Mouse (Mus musculus) embryonic facial prominence, embryonic 12.5 days (tissue): Measurements from ENCODE around the gene Map1lc3a. TPM values are rescaled to one million over a fixed set of nuclear protein-coding genes. Genes with fewer than 3 reads are reported as not detected.

Source experiments
- ATAC-seq: fragments of 200-750 bp; cut with Nextera tagmentation; 2 replicates; pipeline ENCODE4 v1.8.0; 2017; ENCODE audit not compliant: insufficient number of reproducible peaks, insufficient read depth, low FRiP score, low TSS enrichment
- H3K27ac ChIP-seq: fragments of 300-500 bp; sonication (generic); 2 replicates; pipeline ENCODE4 v1.5.1; 2016; ENCODE audit warnings: mild to moderate bottlenecking
- H3K27me3 ChIP-seq: fragments of 300-500 bp; sonication (generic); 2 replicates; pipeline ENCODE4 v1.6.1; 2016; ENCODE audit warnings: mild to moderate bottlenecking, moderate library complexity
- H3K36me3 ChIP-seq: fragments of 300-500 bp; sonication (generic); 2 replicates; pipeline ENCODE4 v1.6.1; 2016; ENCODE audit warnings: mild to moderate bottlenecking
- H3K4me1 ChIP-seq: fragments of 300-500 bp; sonication (generic); 2 replicates; pipeline ENCODE4 v1.6.1; 2016
- H3K4me2 ChIP-seq: fragments of 300-500 bp; sonication (generic); replicated peaks from 2 replicates; pipeline ENCODE4 v1.6.1; 2016; ENCODE audit warnings: mild to moderate bottlenecking, moderate library complexity
- H3K4me3 ChIP-seq: fragments of 300-500 bp; sonication (generic); 2 replicates; pipeline ENCODE4 v1.5.1; 2016; ENCODE audit warnings: mild to moderate bottlenecking
- H3K9ac ChIP-seq: fragments of 300-500 bp; sonication (generic); 2 replicates; pipeline ENCODE4 v1.6.1; 2016; ENCODE audit warnings: mild to moderate bottlenecking, moderate library complexity
- H3K9me3 ChIP-seq: fragments of 300-500 bp; sonication (generic); 2 replicates; pipeline ENCODE4 v1.6.1; 2016; ENCODE audit warnings: mild to moderate bottlenecking, moderate library complexity
- WGBS: fragments of 180-500 bp; shearing (Covaris S2); methylation state at CpG from one replicate; pipeline ENCODE4 v1.1.7; 2016; 5-methylcytosine and 5-hydroxymethylcytosine counted together
- polyA plus RNA-seq: library from polyadenylated mRNA; unstranded; fragments of >200 nt; fragmentation: Nextera tagmentation; extraction: Ambion mirVana; gene quantifications from 2 replicates; pipeline ENCODE4 v1.2.1, GENCODE M21; 2016

The Map1lc3a gene
- polyA plus RNA-seq, 1 experiment from 2014 or later = 232 TPM

- Histone ChIP-seq H3K4me1 (no peaks in the 10 kb centered on the region), H3K36me3 (peaks cover 38% of the 10 kb centered on the region), H3K27ac (no peak overlapping the region), H3K27me3 (no peaks in the 10 kb centered on the region), H3K4me3 (no peak overlapping the region), H3K9me3 (no peaks in the 10 kb centered on the region), H3K4me2 (no peak overlapping the region), H3K9ac (no peak overlapping the region)
- no peak for ATAC-seq
- 89% methylated on average over 4 of the region's 4 CpGs for WGBS
Observed at GRCm38 (mm10) chr2:155287456-155288250, 11.6 kb downstream of the Map1lc3a start.

GRCm38 (mm10) chr2:155290066-155290465, 14.0 kb downstream of the Map1lc3a start:
- H3K36me3 ChIP-seq = peaks cover 33% of the 10 kb centered on the region
- no peaks in the 10 kb centered on the region for H3K4me1 ChIP-seq
- no peak overlapping the region for H3K4me2 ChIP-seq
- no peak overlapping the region for H3K4me3 ChIP-seq
- H3K9me3 ChIP-seq = no peaks in the 10 kb centered on the region
- WGBS = 90% methylated on average over 8 of the region's 8 CpGs
- H3K9ac ChIP-seq = no peak overlapping the region
- no peaks in the 10 kb centered on the region for H3K27me3 ChIP-seq
- no peak for ATAC-seq
- no peak overlapping the region for H3K27ac ChIP-seq

GRCm38 (mm10) chr2:155293382-155293781, 17.3 kb downstream of the Map1lc3a start:
- H3K9me3 ChIP-seq = no peaks in the 10 kb centered on the region
- 80% methylated on average over 2 of the region's 2 CpGs for WGBS
- peaks cover 64% of the 10 kb centered on the region for H3K36me3 ChIP-seq

GRCm38 (mm10) chr2:155293946-155294345, 17.8 kb downstream of the Map1lc3a start:
- no peak for ATAC-seq
- H3K9ac ChIP-seq = no peak overlapping the region
- H3K4me1 ChIP-seq = no peaks in the 10 kb centered on the region
- H3K9me3 ChIP-seq = no peaks in the 10 kb centered on the region
- peaks cover 69% of the 10 kb centered on the region for H3K36me3 ChIP-seq
- no peak overlapping the region for H3K4me3 ChIP-seq
- H3K27me3 ChIP-seq = no peaks in the 10 kb centered on the region
- H3K27ac ChIP-seq = no peak overlapping the region
- WGBS = 93% methylated on average over 4 of the region's 4 CpGs
- no peak overlapping the region for H3K4me2 ChIP-seq

More at GRCm38 (mm10) chr2:155293382-155293781, 17.3 kb downstream of the Map1lc3a start:
- Histone ChIP-seq H3K4me1 (no peaks in the 10 kb centered on the region), H3K27me3 (no peaks in the 10 kb centered on the region), H3K4me2 (no peak overlapping the region), H3K4me3 (no peak overlapping the region), H3K9ac (no peak overlapping the region), H3K27ac (no peak overlapping the region)
- ATAC-seq = no peak

GRCm38 (mm10) chr2:155295453-155295852, 19.4 kb downstream of the Map1lc3a start:
- Histone ChIP-seq H3K9ac (no peak overlapping the region), H3K9me3 (no peaks in the 10 kb centered on the region), H3K4me1 (no peaks in the 10 kb centered on the region), H3K27me3 (no peaks in the 10 kb centered on the region), H3K27ac (no peak overlapping the region), H3K4me2 (no peak overlapping the region), H3K4me3 (no peak overlapping the region), H3K36me3 (peaks cover 70% of the 10 kb centered on the region)
- ATAC-seq = no peak
- 96% methylated on average over 6 of the region's 6 CpGs for WGBS

GRCm38 (mm10) chr2:155299563-155299962, 23.5 kb downstream of the Map1lc3a start:
- Histone ChIP-seq H3K4me2 (no peak overlapping the region), H3K9ac (no peak overlapping the region), H3K4me1 (no peaks in the 10 kb centered on the region), H3K27me3 (no peaks in the 10 kb centered on the region), H3K9me3 (no peaks in the 10 kb centered on the region), H3K4me3 (no peak overlapping the region), H3K27ac (no peak overlapping the region), H3K36me3 (peaks cover 58% of the 10 kb centered on the region)
- ATAC-seq = no peak
- WGBS = 81% methylated on average over 4 of the region's 4 CpGs

GRCm38 (mm10) chr2:155308936-155309592, 33.0 kb downstream of the Map1lc3a start:
- Histone ChIP-seq H3K9me3 (no peaks in the 10 kb centered on the region), H3K4me3 (no peak overlapping the region), H3K27ac (peak overlapping the region; percentile 69), H3K4me1 (peaks cover 7% of the 10 kb centered on the region; the same call in 1 of the 2 replicates), H3K9ac (no peak overlapping the region), H3K4me2 (peak overlapping the region; percentile 7; the same call in 1 of the 2 replicates), H3K27me3 (no peaks in the 10 kb centered on the region), H3K36me3 (peaks cover 26% of the 10 kb centered on the region; the same call in 1 of the 2 replicates)
- ATAC-seq = peak; percentile 64; the same call in 1 of the 2 replicates
- 29% methylated on average over 3 of the region's 3 CpGs for WGBS

GRCm38 (mm10) chr2:155313671-155314070, 37.6 kb downstream of the Map1lc3a start:
- peaks cover 12% of the 10 kb centered on the region; the same call in 1 of the 2 replicates for H3K36me3 ChIP-seq
- no peak for ATAC-seq
- 30% methylated on average over 6 of the region's 6 CpGs for WGBS

GRCm38 (mm10) chr2:155318618-155319017, 42.5 kb downstream of the Map1lc3a start:
- Histone ChIP-seq H3K27ac (no peak overlapping the region), H3K36me3 (peaks cover 12% of the 10 kb centered on the region; the same call in 1 of the 2 replicates), H3K4me2 (no peak overlapping the region), H3K27me3 (no peaks in the 10 kb centered on the region), H3K9me3 (no peaks in the 10 kb centered on the region), H3K4me1 (peaks cover 3% of the 10 kb centered on the region; the same call in 1 of the 2 replicates), H3K9ac (no peak overlapping the region), H3K4me3 (no peak overlapping the region)
- ATAC-seq = no peak
- 83% methylated on average over 2 of the region's 2 CpGs for WGBS

More at GRCm38 (mm10) chr2:155313671-155314070, 37.6 kb downstream of the Map1lc3a start:
- Histone ChIP-seq H3K27ac (no peak overlapping the region), H3K4me1 (peaks cover 10% of the 10 kb centered on the region), H3K4me2 (no peak overlapping the region), H3K9ac (no peak overlapping the region), H3K27me3 (no peaks in the 10 kb centered on the region), H3K4me3 (no peak overlapping the region), H3K9me3 (no peaks in the 10 kb centered on the region)

DNA sequence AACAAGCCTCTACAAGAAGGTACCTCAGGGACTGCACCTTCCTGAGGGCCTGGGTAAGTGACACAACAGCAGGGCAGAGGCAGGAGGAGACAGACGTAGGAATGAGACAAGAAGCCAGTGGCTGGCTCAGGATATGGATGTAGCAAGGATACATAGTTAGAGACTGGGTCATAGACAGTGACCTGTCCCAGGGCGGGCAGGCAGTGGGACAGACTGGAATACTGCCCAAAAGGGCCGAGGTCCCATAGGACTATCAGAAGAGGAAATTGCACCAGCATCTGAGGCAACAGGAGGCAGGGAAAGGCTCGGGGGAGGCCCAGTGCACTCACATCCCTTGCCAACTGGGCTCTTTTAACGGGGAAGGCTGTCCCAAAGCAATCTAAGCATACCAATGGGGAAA, 44.5 kb downstream of the Map1lc3a start:
- Histone ChIP-seq H3K36me3 (peaks cover 10% of the 10 kb centered on the region; the same call in 1 of the 2 replicates), H3K9ac (no peak overlapping the region), H3K4me2 (no peak overlapping the region), H3K27me3 (no peaks in the 10 kb centered on the region), H3K9me3 (no peaks in the 10 kb centered on the region), H3K4me1 (no peaks in the 10 kb centered on the region; the same call in 1 of the 2 replicates), H3K27ac (no peak overlapping the region), H3K4me3 (no peak overlapping the region)
- no peak for ATAC-seq
- 73% methylated on average over 5 of the region's 5 CpGs for WGBS

DNA sequence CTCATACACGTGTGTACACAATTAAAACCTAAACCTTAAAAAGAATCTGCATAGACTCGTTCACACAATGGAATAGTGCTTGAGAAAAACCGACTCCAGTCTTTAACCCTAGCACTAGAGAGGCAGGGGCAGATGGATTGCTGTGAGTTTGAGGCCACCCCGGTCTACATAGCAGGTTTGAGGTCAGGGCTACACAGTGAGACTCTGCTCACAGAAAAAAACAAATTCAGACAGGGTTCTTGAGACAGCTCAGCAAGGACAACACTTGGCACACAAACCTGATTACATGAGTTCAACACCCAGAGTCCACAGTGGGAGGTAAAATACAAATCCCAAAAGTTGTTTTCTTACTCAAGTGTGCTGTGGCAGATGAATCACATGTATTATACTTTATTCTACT, 49.9 kb downstream of the Map1lc3a start:
- WGBS = 88% methylated on average over 4 of the region's 4 CpGs
- no peaks in the 10 kb centered on the region for H3K4me1 ChIP-seq
- ATAC-seq = no peak
- H3K4me3 ChIP-seq = no peak overlapping the region
- H3K9me3 ChIP-seq = no peaks in the 10 kb centered on the region
- H3K9ac ChIP-seq = no peak overlapping the region
- no peak overlapping the region for H3K4me2 ChIP-seq
- H3K36me3 ChIP-seq = peaks cover 28% of the 10 kb centered on the region
- H3K27me3 ChIP-seq = no peaks in the 10 kb centered on the region
- H3K27ac ChIP-seq = no peak overlapping the region
